Mouse (Mus musculus): ENCODE measurements around the gene Msantd3.

Gene Msantd3

GRCm38 (mm10) chr4:48605650-48606049 is 65.9 kb downstream of the Msantd3 start:
- DNase-seq (ENCODE audit: low read depth, low spot score) = peak; percentile 77

- peak; percentile 68 for DNase-seq (ENCODE audit: low read depth, low spot score)
Observed at GRCm38 (mm10) chr4:48609485-48609884, 69.8 kb downstream of the Msantd3 start.

- DNase-seq (ENCODE audit: low read depth, low spot score) = peak; percentile 66
Observed at GRCm38 (mm10) chr4:48610251-48610650, 70.5 kb downstream of the Msantd3 start.
